In genomic region chr7:120647849-120648248, GRCm38 (mm10) we compare ENCODE assay signal across 20 mouse cellular contexts. TPM values are rescaled to one million over a fixed set of nuclear protein-coding genes. Genes with fewer than 3 reads are reported as not detected.
A peak's percentile ranks its signal among the peaks of the same experiment; 100 is the strongest.
DNase-seq lines count a peak whose midpoint lies in the region; ATAC-seq lines count a peak whose summit lies in the region.
"Had no signal": no experiment of that assay in that cellular context is flagged by ENCODE, and none has a peak within 500 bp of the region (broad histone marks: within the 10 kb centered on the region; RNA-seq: fewer than 3 reads in every experiment).

No protein-coding gene starts in this region.

- intact Hi-C loops in left cerebral cortex, postnatal 36 days (cut with DNase I) = no loop called here
- intact Hi-C loops in heart, postnatal 25 days (cut with DNase I) = no loop called here

- no peak overlapping the region for H3K4me2 ChIP-seq in intestine, embryonic 15.5 days (replicated peaks)
- H3K4me2 ChIP-seq: heart, embryonic 12.5 days; kidney, embryonic 15.5 days; limb, embryonic 12.5 days had no signal

- 84% methylated on average over 2 of the region's 2 CpGs for WGBS in intestine, embryonic 15.5 days

- H3K4me1 ChIP-seq in intestine, embryonic 15.5 days (replicated peaks) = no peaks in the 10 kb centered on the region
- H3K4me1 ChIP-seq: heart, embryonic 12.5 days; kidney, embryonic 15.5 days; limb, embryonic 12.5 days had no signal

- no peak for ATAC-seq in intestine, embryonic 15.5 days
- ATAC-seq: activated CD4-positive, CD25-positive, alpha-beta regulatory T cell, adult 4 months; inflammation-experienced regulatory T-cells, adult 6 months had no signal

- no peak overlapping the region for H3K4me3 ChIP-seq in intestine, embryonic 15.5 days (replicated peaks)
- H3K4me3 ChIP-seq: heart, embryonic 12.5 days; kidney, embryonic 15.5 days; limb, embryonic 12.5 days had no signal

- no peak overlapping the region for H3K9ac ChIP-seq in intestine, embryonic 15.5 days
- H3K9ac ChIP-seq: heart, embryonic 12.5 days; kidney, embryonic 15.5 days; limb, embryonic 12.5 days had no signal

- peak; percentile 33 to 39 for DNase-seq in cerebellum, postnatal 10 days
- no peak for DNase-seq in cerebellum, adult 11 months
- DNase-seq in brain, adult 2 months (ENCODE audit: low read depth, low spot score) = peak; percentile 84
- peak; percentile 21 to 35 for DNase-seq in layer of hippocampus, postnatal 10 days (ENCODE audit: low spot score in 2 of 2)
- DNase-seq in left cerebral cortex, postnatal 36 days (ENCODE audit: low spot score in 2 of 2) = peak; percentile 39 to 48
- DNase-seq in heart, postnatal 25 days (ENCODE audit: low spot score) = no peak
- DNase-seq in thymus, postnatal 25 days = no peak
- DNase-seq: cerebellum, adult 8-10 months; embryo, embryonic 11 days; gastrocnemius, postnatal 14 days; lung, postnatal 4 days; retina, postnatal 1 day had no signal

- no peak overlapping the region for H3K27ac ChIP-seq in intestine, embryonic 15.5 days
- H3K27ac ChIP-seq: kidney, embryonic 15.5 days; limb, embryonic 12.5 days had no signal

- no peaks in the 10 kb centered on the region for H3K27me3 ChIP-seq in intestine, embryonic 15.5 days (replicated peaks)
- H3K27me3 ChIP-seq: CH12.LX; heart, embryonic 12.5 days; kidney, embryonic 15.5 days; limb, embryonic 12.5 days had no signal

- H3K36me3 ChIP-seq in intestine, embryonic 15.5 days = peaks cover 42% of the 10 kb centered on the region

- no peaks in the 10 kb centered on the region for H3K9me3 ChIP-seq in intestine, embryonic 15.5 days
- H3K9me3 ChIP-seq: heart, embryonic 12.5 days; kidney, embryonic 15.5 days; limb, embryonic 12.5 days had no signal

RNA-seq across cellular contexts. Expression of gene Uqcrc2, which starts 12.9 kb away (rescaled TPM):
- 100 to 1,000 TPM; 218 to 263 TPM for total RNA-seq in layer of hippocampus, postnatal 10 days (2021)
- total RNA-seq in left cerebral cortex, postnatal 36 days (2021) = 100 to 1,000 TPM; 212 to 238 TPM
- 295 and 299 TPM in 2 replicates for polyA plus RNA-seq in intestine, embryonic 15.5 days (2015; fragmentation: Nextera tagmentation; extraction: Ambion mirVana)
- total RNA-seq in heart, postnatal 25 days (2021) = 1,000 to 10,000 TPM; 1,144 to 1,191 TPM

RNA-seq across cellular contexts. Expression of gene Pdzd9, which starts 22.3 kb away (rescaled TPM):
- under 1 TPM in 1 of 2 experiments, not detected in 1; 0.27 TPM for total RNA-seq in layer of hippocampus, postnatal 10 days (2021)
- not detected for total RNA-seq in left cerebral cortex, postnatal 36 days (2021)
- polyA plus RNA-seq in intestine, embryonic 15.5 days (2015; fragmentation: Nextera tagmentation; extraction: Ambion mirVana) = 0.35 and 0.39 TPM in 2 replicates
- not detected for total RNA-seq in heart, postnatal 25 days (2021)
- total RNA-seq: hematopoietic stem cell, adult 5-6 weeks had no signal

RNA-seq across cellular contexts. Expression of gene Mosmo, which starts 29.6 kb away (rescaled TPM):
- 10 to 100 TPM; 50.0 to 57.7 TPM for total RNA-seq in layer of hippocampus, postnatal 10 days (2021)
- 10 to 100 TPM; 80.7 to 84.6 TPM for total RNA-seq in left cerebral cortex, postnatal 36 days (2021)
- polyA plus RNA-seq in intestine, embryonic 15.5 days (2015; fragmentation: Nextera tagmentation; extraction: Ambion mirVana) = 10.4 and 11.0 TPM in 2 replicates
- total RNA-seq in heart, postnatal 25 days (2021) = 10 to 100 TPM; 26.5 to 30.7 TPM

Comparison
In these comparisons a context has a peak if more than half of its experiments do, and no peak if none do; other contexts are left out.
1. DNase-seq: peak in cerebellum, postnatal 10 days (2 of 2), brain, adult 2 months (single experiment), layer of hippocampus, postnatal 10 days (2 of 2) and left cerebral cortex, postnatal 36 days (2 of 2); none in cerebellum, adult 11 months (single experiment), heart, postnatal 25 days (single experiment) and thymus, postnatal 25 days (single experiment).
2. RNA of gene Uqcrc2, which starts 12.9 kb away (total RNA-seq): 1,144 to 1,191 TPM in heart, postnatal 25 days; 218 to 263 TPM in layer of hippocampus, postnatal 10 days and 212 to 238 TPM in left cerebral cortex, postnatal 36 days; every median in the first group is over 4 times any median in the second.